Mouse (Mus musculus) embryonic facial prominence, embryonic 11.5 days (tissue): ENCODE measurements around the gene Zfp472. TPM values are rescaled to one million over a fixed set of nuclear protein-coding genes. Genes with fewer than 3 reads are reported as not detected.

ENCODE experiments used
- ATAC-seq: fragments of 200-750 bp; cut with Nextera tagmentation; replicated peaks from 2 replicates; pipeline ENCODE4 v1.8.0; 2017; ENCODE audit warnings: low read depth; ENCODE audit not compliant: insufficient number of reproducible peaks, low FRiP score, low TSS enrichment
- DNase-seq: peaks from one replicate; pipeline ENCODE4 v3.0.0-alpha.2; 2015; ENCODE audit warnings: low spot score
- H3K27ac ChIP-seq: fragments of 300-500 bp; sonication (generic); replicated peaks from 2 replicates; pipeline ENCODE4 v1.5.1; 2014; ENCODE audit warnings: mild to moderate bottlenecking, low read depth, low read length, control low read depth
- H3K27me3 ChIP-seq: fragments of 300-500 bp; sonication (generic); 2 replicates; pipeline ENCODE4 v1.6.1; 2014; ENCODE audit warnings: mild to moderate bottlenecking, low read length, moderate library complexity, mixed read lengths; ENCODE audit not compliant: control insufficient read depth, insufficient read depth
- H3K36me3 ChIP-seq: fragments of 300-500 bp; sonication (generic); replicated peaks from 2 replicates; pipeline ENCODE4 v1.6.1; 2014; ENCODE audit warnings: low read depth, mild to moderate bottlenecking, low read length, moderate library complexity, mixed read lengths; ENCODE audit not compliant: control insufficient read depth, insufficient read depth
- H3K4me1 ChIP-seq: fragments of 300-500 bp; sonication (generic); 2 replicates; pipeline ENCODE4 v1.6.1; 2014; ENCODE audit warnings: low read length, mixed read lengths; ENCODE audit not compliant: control insufficient read depth, insufficient read depth
- H3K4me2 ChIP-seq: fragments of 300-500 bp; sonication (generic); 2 replicates; pipeline ENCODE4 v1.6.1; 2014; ENCODE audit warnings: low read depth, mild to moderate bottlenecking, control low read depth, low read length, moderate library complexity
- H3K4me3 ChIP-seq: fragments of 300-500 bp; sonication (generic); 2 replicates; pipeline ENCODE4 v1.5.1; 2014; ENCODE audit warnings: low read depth, low read length, control low read depth
- H3K9ac ChIP-seq: fragments of 300-500 bp; sonication (generic); replicated peaks from 2 replicates; pipeline ENCODE4 v1.6.1; 2014; ENCODE audit warnings: mild to moderate bottlenecking, control low read depth, low read length
- H3K9me3 ChIP-seq: fragments of 300-500 bp; sonication (generic); replicated peaks from 2 replicates; pipeline ENCODE4 v1.6.1; 2016; ENCODE audit warnings: mild to moderate bottlenecking, low read length, inconsistent platforms, mixed read lengths; ENCODE audit not compliant: control insufficient read depth
- WGBS: fragments of 180-500 bp; shearing (Covaris S2); extraction: QIAGEN DNeasy Blood & Tissue Kit; methylation state at CpG from one replicate; pipeline ENCODE4 v1.1.7; 2014; 5-methylcytosine and 5-hydroxymethylcytosine counted together
- polyA plus RNA-seq: library from polyadenylated mRNA; unstranded; fragments of >200 nt; fragmentation: Nextera tagmentation; extraction: Ambion mirVana; gene quantifications from 2 replicates; pipeline ENCODE4 v1.2.1, GENCODE M21; 2014

Zfp472 gene
- polyA plus RNA-seq, 1 experiment from 2014 or later = 15.5 TPM

DNA sequence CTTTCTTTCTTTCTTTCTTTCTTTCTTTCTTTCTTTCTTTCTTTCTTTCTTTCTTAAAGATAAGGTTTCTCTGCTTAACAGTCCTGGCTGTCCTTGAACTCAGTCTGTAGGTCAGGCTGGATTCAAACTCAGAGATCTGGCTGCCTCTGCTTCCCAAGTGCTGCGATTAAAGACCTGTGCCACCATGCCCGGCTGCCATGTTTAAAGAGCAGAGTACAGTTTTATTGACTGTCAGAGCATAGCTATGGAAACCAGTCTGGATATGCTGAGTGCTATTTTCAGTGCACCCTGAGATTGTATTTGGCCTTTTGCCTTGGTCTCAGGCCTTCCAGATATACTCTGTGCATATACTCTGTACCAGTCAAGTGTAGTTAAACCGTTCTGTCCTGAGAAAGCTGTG lies 22.0 kb upstream of the Zfp472 start:
- Histone ChIP-seq H3K9ac (no peak overlapping the region), H3K36me3 (no peaks in the 10 kb centered on the region), H3K4me2 (no peak overlapping the region), H3K27ac (no peak overlapping the region), H3K27me3 (no peaks in the 10 kb centered on the region), H3K4me3 (no peak overlapping the region), H3K4me1 (no peaks in the 10 kb centered on the region), H3K9me3 (no peaks in the 10 kb centered on the region)
- WGBS = 93% methylated on average over 3 of the region's 3 CpGs
- ATAC-seq (no peak), DNase-seq (no peak)

- Histone ChIP-seq H3K4me2 (no peak overlapping the region), H3K4me3 (no peak overlapping the region), H3K27me3 (no peaks in the 10 kb centered on the region), H3K4me1 (no peaks in the 10 kb centered on the region), H3K27ac (no peak overlapping the region), H3K9ac (no peak overlapping the region), H3K36me3 (no peaks in the 10 kb centered on the region), H3K9me3 (no peaks in the 10 kb centered on the region)
- ATAC-seq = no peak
- no peak for DNase-seq
- WGBS = 64% methylated on average over 3 of the region's 3 CpGs
These were observed 21.1 kb upstream of the Zfp472 start for GRCm38 (mm10) chr17:32944402-32945035.

GRCm38 (mm10) chr17:32946716-32947115 lies 18.9 kb upstream of the Zfp472 start:
- no peaks in the 10 kb centered on the region for H3K9me3 ChIP-seq
- WGBS = 68% methylated on average over 9 of the region's 9 CpGs
- DNase-seq (no peak), ATAC-seq (no peak)
- peak overlapping the region; percentile 14 for H3K4me2 ChIP-seq
- H3K4me1 ChIP-seq = no peaks in the 10 kb centered on the region
- peak overlapping the region; percentile 30 for H3K4me3 ChIP-seq
- no peaks in the 10 kb centered on the region for H3K27me3 ChIP-seq
- no peak overlapping the region for H3K9ac ChIP-seq
- no peak overlapping the region for H3K27ac ChIP-seq
- no peaks in the 10 kb centered on the region for H3K36me3 ChIP-seq

GRCm38 (mm10) chr17:32947215-32947914 lies 18.2 kb upstream of the Zfp472 start, which contains the start of gene Cyp4f13:
Gene Cyp4f13 (minus strand): TSS chr17:32947402.
- H3K9me3 ChIP-seq = no peaks in the 10 kb centered on the region
- DNase-seq = peak; percentile 77
- H3K27me3 ChIP-seq = no peaks in the 10 kb centered on the region
- peak within 1 kb of the TSS; percentile 30 for H3K4me3 ChIP-seq
- no peaks in the 10 kb centered on the region for H3K36me3 ChIP-seq
- 0 out of 2 replicates have a peak within 1 kb of the TSS, but pooled peaks have one; percentile 6 for H3K9ac ChIP-seq
- peak; percentile 83 for ATAC-seq
- H3K27ac ChIP-seq = no peak within 1 kb of the TSS
- H3K4me2 ChIP-seq = peak within 1 kb of the TSS; percentile 14
- no peaks in the 10 kb centered on the region for H3K4me1 ChIP-seq
- 41% methylated on average over 12 of the region's 12 CpGs for WGBS

- H3K4me2 ChIP-seq = no peak overlapping the region
- no peaks in the 10 kb centered on the region for H3K36me3 ChIP-seq
- H3K27ac ChIP-seq = no peak overlapping the region
- H3K4me3 ChIP-seq = no peak overlapping the region
- H3K9me3 ChIP-seq = no peaks in the 10 kb centered on the region
- DNase-seq (no peak), ATAC-seq (no peak)
- no peaks in the 10 kb centered on the region for H3K27me3 ChIP-seq
- no peaks in the 10 kb centered on the region for H3K4me1 ChIP-seq
- WGBS = 79% methylated on average over 3 of the region's 3 CpGs
- H3K9ac ChIP-seq = no peak overlapping the region
These were observed 15.5 kb upstream of the Zfp472 start for GRCm38 (mm10) chr17:32950136-32950535.

- H3K9me3 ChIP-seq = no peaks in the 10 kb centered on the region
- WGBS = 78% methylated on average over 11 of the region's 11 CpGs
- no peak overlapping the region for H3K27ac ChIP-seq
- no peaks in the 10 kb centered on the region for H3K36me3 ChIP-seq
- H3K9ac ChIP-seq = no peak overlapping the region
- no peak overlapping the region for H3K4me2 ChIP-seq
- DNase-seq (no peak), ATAC-seq (no peak)
- H3K4me1 ChIP-seq = no peaks in the 10 kb centered on the region
- H3K27me3 ChIP-seq = no peaks in the 10 kb centered on the region
- H3K4me3 ChIP-seq = no peak overlapping the region
These were observed 14.6 kb upstream of the Zfp472 start for GRCm38 (mm10) chr17:32951006-32951405.

DNA sequence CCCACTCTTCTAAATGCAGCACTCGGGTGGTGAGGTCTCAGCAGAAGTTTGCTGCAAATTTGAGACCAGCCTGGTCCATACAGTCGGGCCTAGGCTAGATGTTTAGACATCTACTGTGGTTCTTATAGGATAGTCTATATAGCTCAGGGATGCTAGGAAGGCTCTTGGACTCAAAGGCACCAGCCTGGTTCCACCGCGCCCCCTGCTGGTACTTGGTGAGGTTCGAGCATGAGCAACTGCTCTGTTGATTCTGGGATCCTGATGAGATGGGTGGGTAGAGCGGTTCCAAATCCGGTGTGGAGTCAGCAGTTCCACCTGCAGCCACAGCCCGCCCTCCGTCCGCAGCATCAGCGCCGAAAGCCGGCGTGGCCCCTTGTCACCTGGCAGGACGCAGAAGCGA lies 14.2 kb upstream of the Zfp472 start:
- no peaks in the 10 kb centered on the region for H3K9me3 ChIP-seq
- H3K4me1 ChIP-seq = no peaks in the 10 kb centered on the region
- no peaks in the 10 kb centered on the region for H3K36me3 ChIP-seq
- no peak overlapping the region for H3K4me2 ChIP-seq
- ATAC-seq (no peak), DNase-seq (peak; percentile 74)
- H3K27ac ChIP-seq = no peak overlapping the region
- H3K4me3 ChIP-seq = no peak overlapping the region
- H3K9ac ChIP-seq = no peak overlapping the region
- WGBS = 26% methylated on average over 16 of the region's 16 CpGs
- H3K27me3 ChIP-seq = no peaks in the 10 kb centered on the region

- H3K9ac ChIP-seq = peak overlapping the region; percentile 61
- peaks cover 5% of the 10 kb centered on the region; the same call in 1 of the 2 replicates for H3K4me1 ChIP-seq
- under 1% methylated on average over 14 of the region's 14 CpGs for WGBS
These were observed 376 bp upstream of the Zfp472 start for GRCm38 (mm10) chr17:32965253-32965622.

More at GRCm38 (mm10) chr17:32965253-32965622, 376 bp upstream of the Zfp472 start:
- Histone ChIP-seq H3K4me2 (peak overlapping the region; percentile 52), H3K27me3 (no peaks in the 10 kb centered on the region), H3K4me3 (peak overlapping the region; percentile 74), H3K9me3 (no peaks in the 10 kb centered on the region), H3K36me3 (no peaks in the 10 kb centered on the region), H3K27ac (no peak overlapping the region)
- DNase-seq (no peak), ATAC-seq (no peak; the same call in 1 of the 2 replicates)
